Mouse (Mus musculus) cerebellum, adult 2 months (tissue): Measurements from ENCODE around the gene Cdhr5.

Experiments
- CTCF ChIP-seq: fragments of 200-500 bp; IDR thresholded peaks from 2 replicates; pipeline ENCODE4 v1.5.1; 2011; ENCODE audit warnings: low read depth, mild to moderate bottlenecking, control low read depth, low read length, moderate library complexity, borderline replicate concordance; ENCODE audit not compliant: insufficient read depth
- POLR2A ChIP-seq: fragments of 200-500 bp; IDR thresholded peaks from 2 replicates; pipeline ENCODE4 v1.6.1; 2011; ENCODE audit warnings: low read length, control low read depth, borderline replicate concordance; ENCODE audit not compliant: insufficient read depth

- TF ChIP-seq POLR2A (no peak), CTCF (no peak)
These were observed 46.9 kb downstream of the Cdhr5 start for GRCm38 (mm10) chr7:141229702-141230101.
